Mouse (Mus musculus): ENCODE measurements around the gene Bmi1. TPM values are rescaled to one million over a fixed set of nuclear protein-coding genes. Genes with fewer than 3 reads are reported as not detected.

The Bmi1 gene
- polyA plus RNA-seq, 1 experiment from 2014 or later, result 29.0 TPM

DNA sequence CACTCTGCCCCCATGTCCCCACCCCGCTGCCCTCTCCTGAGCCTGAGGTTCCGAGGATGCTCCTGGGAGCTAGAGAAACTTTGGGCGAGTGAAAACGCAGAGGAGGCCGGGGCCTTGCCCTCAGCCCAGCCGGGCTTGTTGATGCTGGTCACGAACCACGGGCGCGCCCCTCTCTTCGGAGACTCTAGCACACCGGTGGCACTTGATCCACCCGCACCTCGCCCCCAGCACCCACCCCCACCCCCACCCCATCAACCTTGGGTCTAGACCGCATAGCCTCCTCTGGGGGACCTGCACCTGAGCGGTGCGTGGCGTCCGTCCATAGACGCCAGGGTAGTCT, 17.8 kb downstream of the Bmi1 start:
- DNase-seq (ENCODE audit: low spot score), result peak; percentile 59
- H3K27ac ChIP-seq, result 0 out of 2 replicates have a peak overlapping the region, but pooled peaks have one; percentile 78

GRCm38 (mm10) chr2:18695163-18695562, 18.3 kb downstream of the Bmi1 start:
- ATAC-seq (replicated peaks; ENCODE audit: low FRiP score, low read depth) (no peak), DNase-seq (ENCODE audit: low spot score) (no peak)
- no peak for TF ChIP-seq CTCF (IDR thresholded peaks at IDR 0.05; ENCODE audit: low read depth)
- Histone ChIP-seq H3K4me3 (replicated peaks; ENCODE audit: low read depth, low read length) (0 out of 2 replicates have a peak overlapping the region, but pooled peaks have one; percentile 60), H3K4me1 (replicated peaks; ENCODE audit: insufficient read depth, low read length) (0 out of 2 replicates have a peak, but pooled peaks cover 7% of the 10 kb centered on the region), H3K36me3 (ENCODE audit: insufficient read depth, low read length) (no peaks in the 10 kb centered on the region), H3K4me2 (ENCODE audit: low read length) (peak overlapping the region; percentile 71), H3K27me3 (ENCODE audit: insufficient read depth, low read length) (peaks cover 62% of the 10 kb centered on the region), H3K9me3 (replicated peaks; ENCODE audit: low read length) (no peaks in the 10 kb centered on the region), H3K9ac (ENCODE audit: low read depth, low read length) (no peak overlapping the region), H3K27ac (no peak overlapping the region)
- 7% methylated on average over 8 of the region's 8 CpGs for WGBS

More for the DNA sequence above, 17.8 kb downstream of the Bmi1 start:
- Histone ChIP-seq H3K36me3 (ENCODE audit: insufficient read depth, low read length) (no peaks in the 10 kb centered on the region), H3K4me2 (ENCODE audit: low read length) (peak overlapping the region; percentile 71), H3K9ac (ENCODE audit: low read depth, low read length) (peak overlapping the region; percentile 90), H3K4me3 (replicated peaks; ENCODE audit: low read depth, low read length) (peak overlapping the region; percentile 60), H3K27me3 (ENCODE audit: insufficient read depth, low read length) (peaks cover 61% of the 10 kb centered on the region), H3K9me3 (replicated peaks; ENCODE audit: low read length) (no peaks in the 10 kb centered on the region), H3K4me1 (replicated peaks; ENCODE audit: insufficient read depth, low read length) (peaks cover 13% of the 10 kb centered on the region; the same call in 1 of the 2 replicates)
- no peak for TF ChIP-seq CTCF (IDR thresholded peaks at IDR 0.05; ENCODE audit: low read depth)
- WGBS, result 2% methylated on average over 19 of the region's 20 CpGs
- peak; percentile 58 for ATAC-seq (replicated peaks; ENCODE audit: low FRiP score, low read depth)

- no peak for DNase-seq (ENCODE audit: low spot score)
- WGBS, result 12% methylated on average over 7 of the region's 7 CpGs
- H3K36me3 ChIP-seq (ENCODE audit: insufficient read depth, low read length), result no peaks in the 10 kb centered on the region
- H3K4me1 ChIP-seq (replicated peaks; ENCODE audit: insufficient read depth, low read length), result 0 out of 2 replicates have a peak, but pooled peaks cover 4% of the 10 kb centered on the region
- no peak overlapping the region for H3K9ac ChIP-seq (ENCODE audit: low read depth, low read length)
- H3K4me3 ChIP-seq (replicated peaks; ENCODE audit: low read depth, low read length), result no peak overlapping the region
- H3K9me3 ChIP-seq (replicated peaks; ENCODE audit: low read length), result no peaks in the 10 kb centered on the region
- H3K4me2 ChIP-seq (ENCODE audit: low read length), result no peak overlapping the region
- H3K27me3 ChIP-seq (ENCODE audit: insufficient read depth, low read length), result peaks cover 62% of the 10 kb centered on the region
- ATAC-seq (replicated peaks; ENCODE audit: low FRiP score, low read depth), result no peak
- no peak for TF ChIP-seq CTCF (IDR thresholded peaks at IDR 0.05; ENCODE audit: low read depth)
- no peak overlapping the region for H3K27ac ChIP-seq
Observed at GRCm38 (mm10) chr2:18695629-18696150, 18.9 kb downstream of the Bmi1 start.

DNA sequence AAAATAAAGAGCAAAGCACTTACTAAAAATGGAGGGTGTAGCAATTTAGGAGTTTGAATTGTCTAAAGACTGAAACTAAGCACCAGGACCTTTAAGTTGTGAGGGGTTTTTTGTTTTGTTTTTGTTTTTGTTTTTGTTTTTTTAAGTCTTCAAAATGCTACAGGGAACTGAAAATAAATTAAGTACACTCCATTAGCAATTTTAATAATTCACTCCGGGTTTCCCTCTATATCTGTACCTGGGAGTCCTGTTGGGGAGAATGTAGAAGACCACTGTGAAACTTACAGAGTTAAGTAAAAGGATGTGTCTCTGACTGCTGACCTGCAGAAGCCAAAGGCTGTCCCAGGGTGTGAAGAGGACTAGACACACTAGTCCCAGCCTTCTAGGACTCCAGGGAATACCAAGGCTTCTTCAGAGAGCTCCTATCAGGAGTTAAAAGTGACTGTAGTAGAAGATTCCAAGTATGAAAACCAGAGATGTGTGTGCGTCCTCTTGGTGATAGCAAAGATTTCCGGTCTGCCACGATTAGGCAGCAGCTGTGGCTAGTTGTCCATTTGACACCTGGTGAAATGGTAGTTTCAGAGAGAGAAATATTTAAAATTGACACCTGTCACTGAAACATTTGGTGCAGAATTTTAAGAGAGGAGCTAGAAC, 20.9 kb downstream of the Bmi1 start:
- Histone ChIP-seq H3K4me1 (replicated peaks; ENCODE audit: insufficient read depth, low read length) (0 out of 2 replicates have a peak, but pooled peaks cover 4% of the 10 kb centered on the region), H3K4me3 (replicated peaks; ENCODE audit: low read depth, low read length) (no peak overlapping the region), H3K4me2 (ENCODE audit: low read length) (no peak overlapping the region), H3K9me3 (replicated peaks; ENCODE audit: low read length) (no peaks in the 10 kb centered on the region), H3K27me3 (ENCODE audit: insufficient read depth, low read length) (peaks cover 61% of the 10 kb centered on the region), H3K9ac (ENCODE audit: low read depth, low read length) (no peak overlapping the region), H3K36me3 (ENCODE audit: insufficient read depth, low read length) (no peaks in the 10 kb centered on the region), H3K27ac (no peak overlapping the region)
- ATAC-seq (replicated peaks; ENCODE audit: low FRiP score, low read depth), result no peak
- 3% methylated on average over 4 of the region's 4 CpGs for WGBS
- no peak for DNase-seq (ENCODE audit: low spot score)
- TF ChIP-seq CTCF (IDR thresholded peaks at IDR 0.05; ENCODE audit: low read depth), result no peak

GRCm38 (mm10) chr2:18698663-18699385, 22.0 kb downstream of the Bmi1 start:
- H3K9ac ChIP-seq (ENCODE audit: low read depth, low read length), result no peak overlapping the region
- ATAC-seq (replicated peaks; ENCODE audit: low FRiP score, low read depth) (no peak), DNase-seq (ENCODE audit: low spot score) (no peak)
- H3K27me3 ChIP-seq (ENCODE audit: insufficient read depth, low read length), result peaks cover 55% of the 10 kb centered on the region
- no peaks in the 10 kb centered on the region for H3K36me3 ChIP-seq (ENCODE audit: insufficient read depth, low read length)
- 0 out of 2 replicates have a peak, but pooled peaks cover 4% of the 10 kb centered on the region for H3K4me1 ChIP-seq (replicated peaks; ENCODE audit: insufficient read depth, low read length)
- no peaks in the 10 kb centered on the region for H3K9me3 ChIP-seq (replicated peaks; ENCODE audit: low read length)
- peak overlapping the region; percentile 26 for H3K4me3 ChIP-seq (replicated peaks; ENCODE audit: low read depth, low read length)
- H3K27ac ChIP-seq, result no peak overlapping the region
- 1% methylated on average over 56 of the region's 56 CpGs for WGBS
- no peak for TF ChIP-seq CTCF (IDR thresholded peaks at IDR 0.05; ENCODE audit: low read depth)
- H3K4me2 ChIP-seq (ENCODE audit: low read length), result peak overlapping the region; percentile 8

- no peaks in the 10 kb centered on the region for H3K9me3 ChIP-seq (replicated peaks; ENCODE audit: low read length)
- DNase-seq (ENCODE audit: low spot score), result no peak
Observed at GRCm38 (mm10) chr2:18699401-18699990, 22.7 kb downstream of the Bmi1 start.

More at GRCm38 (mm10) chr2:18699401-18699990, 22.7 kb downstream of the Bmi1 start:
- Histone ChIP-seq H3K36me3 (ENCODE audit: insufficient read depth, low read length) (no peaks in the 10 kb centered on the region), H3K4me1 (replicated peaks; ENCODE audit: insufficient read depth, low read length) (0 out of 2 replicates have a peak, but pooled peaks cover 4% of the 10 kb centered on the region), H3K9ac (ENCODE audit: low read depth, low read length) (no peak overlapping the region), H3K27me3 (ENCODE audit: insufficient read depth, low read length) (peaks cover 58% of the 10 kb centered on the region), H3K4me2 (ENCODE audit: low read length) (no peak overlapping the region), H3K27ac (no peak overlapping the region), H3K4me3 (replicated peaks; ENCODE audit: low read depth, low read length) (no peak overlapping the region; the same call in 1 of the 2 replicates)
- no peak for TF ChIP-seq CTCF (IDR thresholded peaks at IDR 0.05; ENCODE audit: low read depth)
- WGBS, result 1% methylated on average over 11 of the region's 11 CpGs
- ATAC-seq (replicated peaks; ENCODE audit: low FRiP score, low read depth), result no peak
